Mouse (Mus musculus): ENCODE data around the gene Ppia.

GRCm38 (mm10) chr11:6442566-6442965, 27.3 kb downstream of the Ppia start:
- TF ChIP-seq CTCF (IDR thresholded peaks at IDR 0.05; ENCODE audit: low read depth) (no peak), EP300 (optimal IDR thresholded peaks at IDR 0.05) (no peak)
